In the genomic region with DNA sequence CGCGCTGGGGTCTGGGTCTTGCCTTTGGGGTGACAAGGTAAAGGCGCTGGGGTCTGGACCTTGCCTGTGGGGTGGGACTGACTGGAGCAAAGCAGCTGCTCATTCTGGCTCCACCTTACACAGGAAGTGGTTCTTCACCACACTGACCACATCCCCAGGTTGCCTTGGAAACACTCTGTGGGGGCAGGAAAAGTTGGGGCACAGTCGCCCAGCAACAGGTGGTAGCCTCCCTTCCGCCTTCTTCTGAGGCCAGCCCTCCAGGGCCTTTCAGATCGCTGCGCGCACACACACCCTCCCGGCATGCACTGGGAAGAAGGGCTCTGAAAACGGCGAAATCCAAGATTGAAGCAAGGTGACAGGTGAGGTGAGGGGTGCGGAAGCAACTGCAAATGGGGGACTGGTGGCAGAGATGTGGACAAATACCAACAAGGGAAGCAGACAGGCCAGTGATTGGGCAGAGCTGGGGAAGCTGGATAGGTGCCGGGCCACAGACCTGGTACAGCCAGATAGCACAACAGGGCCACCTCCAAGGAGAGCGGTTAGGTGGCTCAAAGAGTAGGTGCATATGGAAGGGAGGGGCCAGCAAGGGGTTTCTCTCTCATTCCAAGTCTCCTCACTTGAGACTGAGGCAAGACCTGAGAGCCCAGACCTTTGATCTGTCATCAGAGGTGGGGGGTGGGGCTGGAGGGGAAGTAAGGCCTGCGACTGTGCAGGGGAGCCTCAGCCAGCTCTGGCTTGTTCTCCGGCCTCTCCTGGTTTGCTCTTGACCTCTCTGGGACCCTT, we compare ENCODE assay signal across 8 mouse cellular contexts. TPM values are rescaled to one million over a fixed set of nuclear protein-coding genes. Genes with fewer than 3 reads are reported as not detected.
DNase-seq lines count a peak whose midpoint lies in the region; ATAC-seq lines count a peak whose summit lies in the region.

Gene AI467606, plus strand, starts transcription at position 246 of the 783 bp plus-strand sequence.

- H3K9ac ChIP-seq in midbrain, embryonic 11.5 days (ENCODE audit: low read length) = peak within 1 kb of the TSS; percentile 24; the same call in 1 of the 2 replicates
- no peak within 1 kb of the TSS for H3K9ac ChIP-seq in midbrain, embryonic 14.5 days (replicated peaks; ENCODE audit: low read length)
- no peak within 1 kb of the TSS for H3K9ac ChIP-seq in limb, embryonic 15.5 days

- no peak within 1 kb of the TSS for H3K4me2 ChIP-seq in midbrain, embryonic 11.5 days
- no peak within 1 kb of the TSS for H3K4me2 ChIP-seq in midbrain, embryonic 14.5 days (ENCODE audit: low read length)
- peak within 1 kb of the TSS; percentile 33 for H3K4me2 ChIP-seq in limb, embryonic 15.5 days

- intact Hi-C loops in heart, postnatal 14 days (cut with DNase I) = no loop called here

- no peak for DNase-seq in midbrain, embryonic 11.5 days (ENCODE audit: low spot score, missing footprints)
- no peak for DNase-seq in midbrain, embryonic 14.5 days
- DNase-seq in c-Kit-negative CD71-positive TER-119-positive erythroid progenitor cells, embryonic 14.5 days (ENCODE audit: low read depth, low spot score) = peak; percentile 67
- peak; percentile 51 to 58 for DNase-seq in heart, postnatal 14 days
- DNase-seq in natural killer cell, adult 2 months (ENCODE audit: low spot score in 2 of 2) = peak; percentile 98 to 99
- no peak for DNase-seq in cerebellum, adult 11 months

- H3K4me1 ChIP-seq in midbrain, embryonic 11.5 days (ENCODE audit: control insufficient read depth, insufficient read depth, low read length) = peaks cover 6% of the 10 kb centered on the region; the same call in 1 of the 2 replicates
- H3K4me1 ChIP-seq in midbrain, embryonic 14.5 days (ENCODE audit: control insufficient read depth, insufficient read depth, low read length) = 0 out of 2 replicates have a peak, but pooled peaks cover 4% of the 10 kb centered on the region
- peaks cover 12% of the 10 kb centered on the region for H3K4me1 ChIP-seq in limb, embryonic 15.5 days

- H3K36me3 ChIP-seq in midbrain, embryonic 11.5 days (ENCODE audit: control insufficient read depth, insufficient read depth, low read length) = no peaks in the 10 kb centered on the region
- H3K36me3 ChIP-seq in midbrain, embryonic 14.5 days (ENCODE audit: control insufficient read depth, insufficient read depth, low read length) = no peaks in the 10 kb centered on the region
- no peaks in the 10 kb centered on the region for H3K36me3 ChIP-seq in limb, embryonic 15.5 days

- no peak within 1 kb of the TSS for H3K27ac ChIP-seq in midbrain, embryonic 11.5 days (ENCODE audit: low read depth, low read length)
- H3K27ac ChIP-seq in midbrain, embryonic 14.5 days (replicated peaks; ENCODE audit: low read depth, low read length) = no peak within 1 kb of the TSS
- no peak within 1 kb of the TSS for H3K27ac ChIP-seq in limb, embryonic 15.5 days

- ATAC-seq in midbrain, embryonic 11.5 days (ENCODE audit: low FRiP score) = no peak
- ATAC-seq in midbrain, embryonic 14.5 days (ENCODE audit: low FRiP score, low TSS enrichment) = no peak
- ATAC-seq in limb, embryonic 15.5 days (ENCODE audit: insufficient number of reproducible peaks, low FRiP score, low TSS enrichment, low read depth) = peak; percentile 72
- no peak for ATAC-seq in frontal cortex, adult (ENCODE audit: low TSS enrichment)

- no peaks in the 10 kb centered on the region for H3K27me3 ChIP-seq in midbrain, embryonic 11.5 days (ENCODE audit: control insufficient read depth, insufficient read depth, low read length)
- no peaks in the 10 kb centered on the region for H3K27me3 ChIP-seq in midbrain, embryonic 14.5 days (ENCODE audit: control insufficient read depth, insufficient read depth, low read length)
- H3K27me3 ChIP-seq in limb, embryonic 15.5 days = no peaks in the 10 kb centered on the region

- H3K9me3 ChIP-seq in midbrain, embryonic 11.5 days (ENCODE audit: control insufficient read depth, low read length) = no peaks in the 10 kb centered on the region
- H3K9me3 ChIP-seq in midbrain, embryonic 14.5 days (ENCODE audit: control insufficient read depth, low read length) = no peaks in the 10 kb centered on the region
- H3K9me3 ChIP-seq in limb, embryonic 15.5 days = no peaks in the 10 kb centered on the region

- 73% methylated on average over 16 of the region's 16 CpGs for WGBS in midbrain, embryonic 11.5 days
- 75% methylated on average over 16 of the region's 16 CpGs for WGBS in midbrain, embryonic 14.5 days
- WGBS in limb, embryonic 15.5 days = 62% methylated on average over 16 of the region's 16 CpGs

- no peak within 1 kb of the TSS for H3K4me3 ChIP-seq in midbrain, embryonic 11.5 days (ENCODE audit: low read depth, low read length)
- no peak within 1 kb of the TSS for H3K4me3 ChIP-seq in midbrain, embryonic 14.5 days (replicated peaks; ENCODE audit: low read depth, low read length)
- peak within 1 kb of the TSS; percentile 24 for H3K4me3 ChIP-seq in limb, embryonic 15.5 days

RNA-seq across cellular contexts. Expression of gene AI467606, which starts in this region (rescaled TPM):
- polyA plus RNA-seq in midbrain, embryonic 11.5 days (2014; fragmentation: Nextera tagmentation; extraction: Ambion mirVana) = 1.3 and 1.7 TPM in 2 replicates
- polyA plus RNA-seq in midbrain, embryonic 14.5 days (2014; fragmentation: Nextera tagmentation; extraction: Ambion mirVana) = 0.84 and 2.2 TPM in 2 replicates
- total RNA-seq in heart, postnatal 14 days (2021) = 1 to 10 TPM; 1.4 to 3.0 TPM
- 5.3 and 6.1 TPM in 2 replicates for polyA plus RNA-seq in limb, embryonic 15.5 days (2015; fragmentation: Nextera tagmentation; extraction: Ambion mirVana)

Comparison
In these comparisons a context has a peak if more than half of its experiments do, and no peak if none do; other contexts are left out.
1. DNase-seq: peak in c-Kit-negative CD71-positive TER-119-positive erythroid progenitor cells, embryonic 14.5 days (single experiment), heart, postnatal 14 days (2 of 2) and natural killer cell, adult 2 months (2 of 2); none in midbrain, embryonic 11.5 days (single experiment), midbrain, embryonic 14.5 days (single experiment) and cerebellum, adult 11 months (single experiment).